Mouse (Mus musculus) T-helper 2 cell (primary cell): ENCODE results near the gene Emd.

Source experiments
- in situ Hi-C: fragments of 300-600 bp; cut with MboI, MseI; formaldehyde crosslinking; loops from one replicate; pipeline ENCODE4 v1.15.1; 2025; ENCODE audit warnings: high pct_unique_total_duplicates

Gene Emd

DNA sequence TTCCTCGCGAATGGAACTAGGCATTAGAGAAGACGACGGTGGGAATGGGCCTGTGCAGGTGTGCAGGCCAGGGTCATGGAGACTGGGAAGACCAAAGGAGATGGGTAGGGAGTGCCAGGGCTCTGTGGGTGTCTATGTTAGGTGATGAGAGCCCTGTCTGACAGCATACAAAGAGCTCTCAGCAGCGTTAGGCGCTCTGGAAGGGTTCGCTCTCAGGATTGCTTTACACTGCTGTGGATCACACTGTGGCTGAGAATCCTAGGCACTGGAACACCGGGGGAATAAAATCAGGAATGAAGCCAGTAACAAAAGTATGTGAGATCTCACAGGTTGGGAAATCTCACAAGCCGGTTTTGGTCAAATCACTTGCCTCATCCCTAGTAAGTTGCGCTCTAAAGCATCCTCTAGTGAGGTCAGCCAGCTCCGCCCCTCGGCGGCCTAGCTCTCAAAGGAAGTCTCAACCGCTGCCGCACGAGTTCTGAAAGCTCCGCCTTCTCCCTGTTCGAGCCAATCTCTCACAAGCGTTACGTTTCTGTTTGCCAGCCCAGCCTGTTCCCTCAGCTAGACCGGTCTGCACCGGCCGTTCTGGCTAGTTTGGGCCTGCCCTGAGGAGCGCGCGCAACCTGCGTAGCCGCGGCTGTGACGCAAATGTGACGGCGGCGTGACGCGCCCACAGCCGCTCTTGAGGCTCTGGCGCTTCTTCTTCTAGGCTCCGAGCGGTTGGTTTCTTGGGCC is at the start of gene Emd:
Emd (plus strand) TSS at position 535 of the 735 bp plus-strand sequence.
- in situ Hi-C loops = no loop called here

- in situ Hi-C loops = no loop called here
Observed at GRCm38 (mm10) chrX:74218496-74218895, 36.0 kb upstream of the Emd start.

DNA sequence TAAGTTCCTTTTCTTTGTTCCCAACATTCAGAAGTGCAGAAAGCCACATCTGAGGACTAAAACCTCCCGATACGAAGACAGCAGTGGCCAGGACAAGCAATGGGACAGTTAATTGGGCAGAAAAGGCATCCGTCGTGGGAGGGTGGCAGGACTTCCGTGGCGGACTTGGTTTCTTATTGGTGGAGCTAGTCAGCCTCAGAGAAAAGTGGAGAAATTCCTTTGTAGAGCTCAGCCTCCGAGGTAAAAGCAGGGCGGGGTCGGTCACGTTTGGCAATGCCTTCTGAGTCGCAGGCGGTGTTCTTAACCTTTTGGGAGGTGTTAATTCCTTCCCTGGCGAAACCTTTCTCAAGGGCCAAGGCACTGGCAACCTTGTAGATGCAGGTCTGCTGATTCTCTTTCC is 35.0 kb upstream of the Emd start:
- in situ Hi-C loops = no loop called here

DNA sequence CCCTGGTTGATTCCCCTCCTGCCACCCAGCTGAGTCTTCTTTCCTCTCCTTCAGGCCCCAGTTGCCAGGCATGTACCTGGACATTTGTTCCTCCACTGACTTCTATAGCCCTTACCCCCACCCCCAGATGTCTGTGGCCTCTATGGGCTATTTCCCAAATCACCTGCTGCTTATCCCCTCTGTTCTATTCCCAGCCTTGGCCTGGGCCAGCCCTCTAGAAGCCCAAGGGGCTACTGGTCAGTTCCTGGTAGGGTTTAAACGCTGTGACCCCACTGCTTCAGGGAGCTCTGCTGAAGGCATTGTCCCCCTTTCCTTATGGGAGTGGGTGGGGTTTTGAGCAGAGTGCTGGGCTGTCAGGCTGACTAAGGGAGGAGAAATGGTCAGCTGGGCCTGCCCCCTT is 34.4 kb upstream of the Emd start:
- in situ Hi-C loops = loop anchor here (5.0 kb wide), 1 partner anchor 47 kb away; no protein-coding TSS in a partner anchor

DNA sequence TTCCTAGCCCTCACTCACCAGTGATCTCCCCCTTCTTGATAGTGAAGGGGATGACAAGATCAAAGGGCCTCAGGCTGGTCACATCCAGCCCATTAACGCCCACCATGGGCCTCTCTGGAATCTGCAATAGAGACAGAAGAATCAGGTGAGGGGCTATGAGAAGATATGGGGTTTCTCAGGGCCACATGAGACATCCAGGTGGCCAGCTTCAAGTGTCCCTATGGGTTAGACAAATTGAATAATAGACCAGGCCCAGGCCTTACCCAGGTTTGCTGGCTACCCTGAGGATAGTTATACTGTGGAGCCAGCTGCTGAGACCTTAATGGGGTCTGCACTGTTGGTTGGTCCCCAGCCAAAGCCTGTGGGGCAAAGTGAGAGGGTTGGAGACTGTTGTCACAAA is 24.4 kb upstream of the Emd start:
- in situ Hi-C loops = no loop called here

- in situ Hi-C loops = no loop called here
Observed at GRCm38 (mm10) chrX:74233196-74233595, 21.3 kb upstream of the Emd start.

- in situ Hi-C loops = no loop called here
Observed at GRCm38 (mm10) chrX:74240332-74240731, 14.2 kb upstream of the Emd start.

DNA sequence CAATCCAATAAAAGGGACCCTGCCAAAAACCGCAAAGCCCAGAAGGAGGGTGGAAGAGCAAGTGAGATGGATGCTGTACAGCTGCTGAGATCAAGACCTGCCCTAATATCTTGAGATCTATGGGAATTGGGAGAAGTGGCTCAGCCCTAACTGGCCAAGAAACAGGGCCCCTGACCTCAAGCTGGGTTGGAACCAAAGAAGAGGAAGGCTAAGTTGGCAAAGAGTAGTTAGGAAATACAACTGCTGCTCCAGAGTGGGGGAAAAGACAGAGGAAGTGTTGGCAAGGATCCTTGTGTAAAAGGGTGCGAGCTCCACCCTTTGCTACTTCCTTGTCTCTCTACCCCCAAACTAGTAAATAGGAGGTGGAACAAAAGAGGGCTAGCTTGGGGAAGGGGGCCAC is 11.1 kb upstream of the Emd start:
- in situ Hi-C loops = no loop called here

GRCm38 (mm10) chrX:74243807-74244206 is 10.7 kb upstream of the Emd start:
- in situ Hi-C loops = no loop called here

GRCm38 (mm10) chrX:74244614-74245083 is 9.8 kb upstream of the Emd start:
- in situ Hi-C loops = no loop called here

GRCm38 (mm10) chrX:74245107-74245506 is 9.4 kb upstream of the Emd start:
- in situ Hi-C loops = no loop called here

GRCm38 (mm10) chrX:74245687-74246086 is 8.8 kb upstream of the Emd start:
- in situ Hi-C loops = no loop called here

- in situ Hi-C loops = no loop called here
Observed at GRCm38 (mm10) chrX:74246213-74246681, 8.2 kb upstream of the Emd start.

GRCm38 (mm10) chrX:74246693-74247092 is 7.8 kb upstream of the Emd start:
- in situ Hi-C loops = no loop called here

- in situ Hi-C loops = no loop called here
Observed at GRCm38 (mm10) chrX:74248651-74249050, 5.8 kb upstream of the Emd start.

- in situ Hi-C loops = no loop called here
Observed at GRCm38 (mm10) chrX:74249615-74250014, 4.9 kb upstream of the Emd start, which contains the start of gene Flna. TSS of gene Flna (minus strand) at chrX:74249820.

DNA sequence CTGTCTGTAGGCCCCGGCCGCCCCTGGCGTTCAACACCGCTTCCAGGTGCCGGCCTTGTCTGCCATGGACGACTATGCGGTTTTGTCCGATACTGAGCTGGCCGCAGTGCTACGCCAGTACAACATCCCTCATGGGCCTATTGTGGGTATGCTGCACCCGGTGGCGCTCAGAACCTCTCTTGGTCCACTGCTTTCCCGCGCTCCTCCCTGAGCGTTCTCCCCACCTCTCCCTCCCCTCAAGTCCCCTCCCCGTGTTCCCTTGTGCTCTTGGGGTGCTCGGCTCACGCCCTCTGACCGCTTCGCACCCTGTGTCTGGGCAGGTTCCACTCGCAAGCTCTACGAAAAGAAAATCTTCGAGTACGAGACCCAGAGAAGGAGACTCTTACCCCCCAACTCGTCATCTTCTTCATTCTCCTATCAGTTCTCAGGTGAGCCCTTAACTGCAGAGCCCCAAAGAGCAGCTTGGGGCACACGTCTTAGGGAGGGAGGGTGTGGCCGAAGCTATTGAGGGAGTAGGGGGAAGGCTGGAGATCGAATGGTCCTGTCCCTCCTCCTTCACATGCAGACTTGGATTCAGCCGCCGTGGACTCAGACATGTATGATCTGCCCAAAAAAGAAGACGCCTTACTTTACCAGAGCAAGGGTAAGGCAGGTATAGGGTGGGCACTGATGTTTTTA is 540 bp downstream of the Emd start:
- in situ Hi-C loops = no loop called here

GRCm38 (mm10) chrX:74257746-74258145 is 3.3 kb downstream of the Emd start:
- in situ Hi-C loops = no loop called here

- in situ Hi-C loops = loop anchor here (5.0 kb wide), 1 partner anchor 47 kb away; no protein-coding TSS in a partner anchor
Observed at GRCm38 (mm10) chrX:74269736-74270061, 15.2 kb downstream of the Emd start.

DNA sequence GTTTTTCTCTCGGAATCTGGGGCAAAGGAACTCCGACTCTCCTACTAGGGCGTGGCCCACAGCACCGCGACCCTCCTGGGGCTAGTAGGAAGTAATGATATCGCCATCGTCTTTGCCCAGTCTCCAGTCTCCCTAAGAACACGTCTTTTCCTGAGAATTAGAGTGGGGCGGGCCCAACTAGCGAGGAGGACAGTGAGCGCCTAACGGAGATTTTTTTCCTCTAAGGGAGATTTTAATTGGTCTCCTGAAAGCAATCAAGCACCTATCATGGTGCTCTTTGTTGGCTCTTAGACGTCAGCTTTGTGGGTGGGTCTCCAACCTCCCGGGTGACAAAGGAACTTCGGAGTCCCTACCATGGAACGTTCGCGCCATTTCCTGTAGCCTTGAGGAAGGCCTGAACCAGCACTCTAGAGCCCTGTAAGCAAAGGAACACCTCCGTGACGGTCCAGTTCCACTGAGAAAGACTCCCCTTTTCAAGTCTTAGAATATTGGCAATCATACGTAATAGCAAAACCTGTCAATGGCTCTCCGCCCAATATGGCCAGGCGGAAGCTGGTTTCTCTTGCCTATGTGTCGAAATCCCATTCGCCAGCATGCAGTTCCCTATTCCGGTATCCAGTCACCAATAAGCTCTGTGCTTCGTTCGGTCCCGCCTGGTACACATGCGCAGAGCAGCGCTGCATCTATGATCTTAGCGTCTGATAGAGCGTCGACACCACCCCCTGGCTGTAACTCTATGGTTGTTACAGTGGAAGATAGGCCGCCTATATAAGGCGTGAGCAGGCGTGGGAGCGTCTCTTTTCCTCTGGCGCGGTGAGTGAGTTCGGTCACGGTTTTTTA is 15.8 kb downstream of the Emd start, which contains the start of gene Rpl10:
Rpl10 (plus strand) TSS at position 751 of the 840 bp plus-strand sequence.
- in situ Hi-C loops = no loop called here

DNA sequence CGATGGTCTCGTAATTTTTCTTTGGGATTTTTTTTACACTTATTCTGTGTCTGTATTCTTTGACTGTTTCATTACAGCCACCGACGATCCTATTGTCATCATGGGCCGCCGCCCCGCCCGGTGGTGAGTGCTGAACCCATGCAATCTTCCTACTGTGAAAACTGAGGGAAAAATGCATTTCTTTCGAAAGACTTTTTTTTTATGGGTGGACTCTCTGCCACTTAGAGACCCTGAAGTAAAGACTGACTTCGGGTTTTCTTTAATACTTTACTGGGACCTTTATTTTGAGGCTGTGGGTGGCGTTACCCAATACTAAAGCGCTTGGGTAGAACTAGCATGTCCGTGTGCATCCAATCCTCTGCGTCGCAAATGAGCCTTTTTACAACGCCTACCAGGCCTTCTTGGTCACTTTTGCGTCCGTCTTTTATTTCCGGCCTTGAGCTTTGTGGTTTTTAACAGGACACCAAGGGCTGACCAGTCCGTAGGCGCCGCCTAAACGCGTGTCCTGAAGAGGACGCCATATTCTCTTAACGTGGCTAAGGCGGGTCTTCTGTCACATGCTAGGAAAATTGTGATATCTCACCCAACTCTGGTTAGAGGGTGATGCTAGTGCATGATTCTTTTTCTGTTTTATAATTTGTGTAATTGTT is 16.5 kb downstream of the Emd start:
- in situ Hi-C loops = no loop called here
